Mouse (Mus musculus): Measurements from ENCODE around the gene Ssh2. TPM values are rescaled to one million over a fixed set of nuclear protein-coding genes. Genes with fewer than 3 reads are reported as not detected.
"Not testable (repeated sequence)": the region's sequence is repeated elsewhere in the genome, so short reads cannot be mapped to it uniquely, and the experiment has no call there.

Gene Ssh2
- polyA plus RNA-seq, 1 experiment from 2014 or later, result 11.3 TPM

DNA sequence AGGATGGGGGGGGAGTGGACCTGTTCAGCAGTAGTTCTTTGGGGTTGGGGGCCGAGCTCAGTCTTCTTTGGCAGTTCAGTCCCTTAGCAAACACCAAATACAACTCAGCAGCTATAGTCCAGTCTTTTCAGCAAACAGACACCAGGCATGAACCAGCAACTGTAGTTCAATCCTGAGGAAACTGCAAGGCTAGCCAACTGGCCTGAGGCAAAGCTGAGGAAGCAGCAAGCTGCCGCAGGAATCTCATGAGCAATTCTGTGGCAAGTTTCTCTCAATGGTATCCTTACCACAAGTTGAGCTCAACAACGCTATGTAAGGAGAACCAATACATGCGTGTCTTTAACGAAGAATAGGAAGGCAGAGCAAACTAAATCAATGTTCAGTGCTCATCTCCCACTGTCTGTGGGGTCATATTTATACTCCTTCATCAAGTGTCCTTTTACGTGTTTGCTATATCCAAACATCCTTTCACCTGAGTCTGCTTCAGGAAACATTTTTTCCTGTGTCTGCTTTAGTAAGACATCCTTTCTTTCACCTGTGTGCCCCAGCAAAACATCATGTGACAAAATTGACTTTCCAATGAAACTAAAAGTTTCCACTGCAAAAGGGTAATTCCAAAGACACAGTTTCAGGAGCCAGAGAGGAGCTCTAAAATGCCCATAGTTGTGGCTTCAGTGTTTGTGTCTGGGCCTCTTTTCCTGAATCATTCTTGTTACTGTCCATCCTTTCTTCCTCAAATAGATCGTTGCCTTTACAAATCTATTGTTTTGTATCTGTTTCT is 24.6 kb downstream of the Ssh2 start:
- Histone ChIP-seq H3K4me2 (ENCODE audit: low read depth, low read length) (no peak overlapping the region), H3K27me3 (replicated peaks; ENCODE audit: control insufficient read depth, insufficient read depth, low read length) (no peaks in the 10 kb centered on the region), H3K36me3 (ENCODE audit: control insufficient read depth, insufficient read depth, low read length) (no peaks in the 10 kb centered on the region), H3K4me3 (ENCODE audit: low read depth, low read length) (no peak overlapping the region), H3K9me3 (ENCODE audit: control insufficient read depth, low read length) (no peaks in the 10 kb centered on the region), H3K4me1 (ENCODE audit: control insufficient read depth, insufficient read depth, low read length) (no peaks in the 10 kb centered on the region), H3K9ac (ENCODE audit: low read depth, low read length) (no peak overlapping the region), H3K27ac (replicated peaks; ENCODE audit: low read depth, low read length) (no peak overlapping the region)
- ATAC-seq (ENCODE audit: low read depth) (no peak), DNase-seq (ENCODE audit: low spot score) (no peak)
- 87% methylated on average over 7 of the region's 7 CpGs for whole genome bisulfite sequencing

DNA sequence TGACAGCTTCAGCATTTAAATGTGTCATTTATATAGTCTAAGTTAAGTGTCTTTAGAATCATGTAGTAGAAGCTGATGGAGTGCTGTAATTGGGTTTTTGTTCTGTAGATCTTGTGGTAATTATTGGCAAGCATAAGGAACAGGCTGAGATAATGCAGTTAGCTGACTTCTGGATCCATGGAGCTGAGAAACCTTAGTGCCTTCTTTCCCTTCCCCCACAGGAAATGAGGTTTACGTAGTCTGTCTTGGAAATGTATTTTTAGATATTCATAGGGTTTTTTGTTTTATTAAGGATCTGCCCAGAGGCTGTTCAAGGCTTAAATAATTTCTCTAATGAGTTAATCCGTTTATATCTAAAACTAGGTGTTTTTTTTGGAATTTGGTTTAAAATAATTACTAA is 26.8 kb downstream of the Ssh2 start:
- Histone ChIP-seq H3K9ac (ENCODE audit: low read depth, low read length) (no peak overlapping the region), H3K27ac (replicated peaks; ENCODE audit: low read depth, low read length) (no peak overlapping the region), H3K4me3 (ENCODE audit: low read depth, low read length) (no peak overlapping the region), H3K4me2 (ENCODE audit: low read depth, low read length) (no peak overlapping the region), H3K4me1 (ENCODE audit: control insufficient read depth, insufficient read depth, low read length) (no peaks in the 10 kb centered on the region), H3K27me3 (replicated peaks; ENCODE audit: control insufficient read depth, insufficient read depth, low read length) (no peaks in the 10 kb centered on the region), H3K36me3 (ENCODE audit: control insufficient read depth, insufficient read depth, low read length) (no peaks in the 10 kb centered on the region), H3K9me3 (ENCODE audit: control insufficient read depth, low read length) (no peaks in the 10 kb centered on the region)
- DNase-seq (ENCODE audit: low spot score) (peak; percentile 50), ATAC-seq (ENCODE audit: low read depth) (no peak)
- WGBS, result 40% methylated on average over 2 of the region's 2 CpGs

DNA sequence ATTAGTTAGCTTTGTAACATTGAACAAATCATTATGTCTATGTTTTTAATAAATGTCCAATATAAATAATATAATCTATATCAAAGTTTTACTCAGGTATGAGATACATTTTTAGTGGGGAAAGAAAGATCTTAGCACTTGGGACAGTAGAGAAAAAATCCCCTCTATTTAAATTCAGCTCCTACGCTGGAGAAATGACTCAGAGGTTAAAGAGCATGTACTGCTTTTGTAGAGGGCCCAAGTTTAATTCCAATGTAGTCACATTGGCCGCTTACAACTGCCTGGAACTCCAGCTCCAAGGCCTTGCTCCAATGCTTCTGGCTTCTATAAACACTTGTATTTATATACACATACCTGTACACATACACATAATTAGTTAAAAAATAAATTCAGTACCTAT is 36.7 kb downstream of the Ssh2 start:
- H3K27ac ChIP-seq (replicated peaks; ENCODE audit: low read depth, low read length), result no peak overlapping the region
- no peaks in the 10 kb centered on the region for H3K9me3 ChIP-seq (ENCODE audit: control insufficient read depth, low read length)
- H3K4me2 ChIP-seq (ENCODE audit: low read depth, low read length), result no peak overlapping the region
- no peak for DNase-seq (ENCODE audit: low spot score)
- H3K4me3 ChIP-seq (ENCODE audit: low read depth, low read length), result no peak overlapping the region
- H3K9ac ChIP-seq (ENCODE audit: low read depth, low read length), result no peak overlapping the region
- ATAC-seq (ENCODE audit: low read depth), result no peak
- no peaks in the 10 kb centered on the region for H3K27me3 ChIP-seq (replicated peaks; ENCODE audit: control insufficient read depth, insufficient read depth, low read length)
- H3K4me1 ChIP-seq (ENCODE audit: control insufficient read depth, insufficient read depth, low read length), result no peaks in the 10 kb centered on the region
- 90% methylated on average over 2 of the region's 2 CpGs for WGBS
- H3K36me3 ChIP-seq (ENCODE audit: control insufficient read depth, insufficient read depth, low read length), result no peaks in the 10 kb centered on the region

DNA sequence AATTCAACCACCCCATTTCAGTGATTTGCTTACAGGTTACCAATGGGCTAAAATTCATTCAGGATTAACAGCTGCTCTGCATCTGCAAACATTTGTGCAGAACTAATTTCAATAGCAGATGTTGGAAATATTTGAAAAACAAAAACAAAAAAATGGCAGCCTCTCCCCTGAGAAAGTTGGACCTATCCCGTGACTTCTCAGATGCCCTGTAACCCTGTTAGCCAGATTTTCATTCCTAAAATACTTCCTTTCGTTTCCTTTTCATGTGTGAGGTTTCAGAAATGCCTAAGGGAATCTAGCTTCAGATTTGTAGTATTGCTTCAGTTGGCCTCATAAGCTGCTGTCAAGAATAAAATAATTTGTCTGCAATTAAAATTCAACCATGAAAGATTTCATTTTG is 43.4 kb downstream of the Ssh2 start:
- WGBS, result 11% methylated on average over 2 of the region's 2 CpGs
- H3K4me3 ChIP-seq (ENCODE audit: low read depth, low read length), result no peak overlapping the region
- no peak overlapping the region for H3K4me2 ChIP-seq (ENCODE audit: low read depth, low read length)
- no peaks in the 10 kb centered on the region for H3K9me3 ChIP-seq (ENCODE audit: control insufficient read depth, low read length)
- H3K4me1 ChIP-seq (ENCODE audit: control insufficient read depth, insufficient read depth, low read length), result no peaks in the 10 kb centered on the region
- no peak overlapping the region for H3K9ac ChIP-seq (ENCODE audit: low read depth, low read length)
- no peaks in the 10 kb centered on the region for H3K27me3 ChIP-seq (replicated peaks; ENCODE audit: control insufficient read depth, insufficient read depth, low read length)
- no peak for ATAC-seq (ENCODE audit: low read depth)
- no peak overlapping the region for H3K27ac ChIP-seq (replicated peaks; ENCODE audit: low read depth, low read length)
- no peaks in the 10 kb centered on the region for H3K36me3 ChIP-seq (ENCODE audit: control insufficient read depth, insufficient read depth, low read length)
- peak; percentile 51 for DNase-seq (ENCODE audit: low spot score)

- WGBS, result 43% methylated on average over 2 of the region's 2 CpGs
- no peak overlapping the region for H3K27ac ChIP-seq (replicated peaks; ENCODE audit: low read depth, low read length)
- H3K27me3 ChIP-seq (replicated peaks; ENCODE audit: control insufficient read depth, insufficient read depth, low read length), result no peaks in the 10 kb centered on the region
Observed at GRCm38 (mm10) chr11:77267401-77267800, 51.3 kb downstream of the Ssh2 start.

GRCm38 (mm10) chr11:77276000-77276399 is 59.9 kb downstream of the Ssh2 start:
- Histone ChIP-seq H3K27me3 (replicated peaks; ENCODE audit: control insufficient read depth, insufficient read depth, low read length) (no peaks in the 10 kb centered on the region), H3K4me3 (ENCODE audit: low read depth, low read length) (no peak overlapping the region), H3K4me1 (ENCODE audit: control insufficient read depth, insufficient read depth, low read length) (no peaks in the 10 kb centered on the region), H3K9me3 (ENCODE audit: control insufficient read depth, low read length) (no peaks in the 10 kb centered on the region), H3K27ac (replicated peaks; ENCODE audit: low read depth, low read length) (no peak overlapping the region), H3K36me3 (ENCODE audit: control insufficient read depth, insufficient read depth, low read length) (no peaks in the 10 kb centered on the region), H3K9ac (ENCODE audit: low read depth, low read length) (no peak overlapping the region), H3K4me2 (ENCODE audit: low read depth, low read length) (no peak overlapping the region)
- ATAC-seq (ENCODE audit: low read depth), result no peak
- no peak for DNase-seq (ENCODE audit: low spot score)
- WGBS, result 84% methylated on average over 2 of the region's 2 CpGs

More at GRCm38 (mm10) chr11:77267401-77267800, 51.3 kb downstream of the Ssh2 start:
- no peak for ATAC-seq (ENCODE audit: low read depth)
- no peaks in the 10 kb centered on the region for H3K9me3 ChIP-seq (ENCODE audit: control insufficient read depth, low read length)
- DNase-seq (ENCODE audit: low spot score), result peak; percentile 18
- H3K4me3 ChIP-seq (ENCODE audit: low read depth, low read length), result no peak overlapping the region
- no peak overlapping the region for H3K4me2 ChIP-seq (ENCODE audit: low read depth, low read length)
- H3K36me3 ChIP-seq (ENCODE audit: control insufficient read depth, insufficient read depth, low read length), result no peaks in the 10 kb centered on the region
- H3K4me1 ChIP-seq (ENCODE audit: control insufficient read depth, insufficient read depth, low read length), result no peaks in the 10 kb centered on the region
- no peak overlapping the region for H3K9ac ChIP-seq (ENCODE audit: low read depth, low read length)

DNA sequence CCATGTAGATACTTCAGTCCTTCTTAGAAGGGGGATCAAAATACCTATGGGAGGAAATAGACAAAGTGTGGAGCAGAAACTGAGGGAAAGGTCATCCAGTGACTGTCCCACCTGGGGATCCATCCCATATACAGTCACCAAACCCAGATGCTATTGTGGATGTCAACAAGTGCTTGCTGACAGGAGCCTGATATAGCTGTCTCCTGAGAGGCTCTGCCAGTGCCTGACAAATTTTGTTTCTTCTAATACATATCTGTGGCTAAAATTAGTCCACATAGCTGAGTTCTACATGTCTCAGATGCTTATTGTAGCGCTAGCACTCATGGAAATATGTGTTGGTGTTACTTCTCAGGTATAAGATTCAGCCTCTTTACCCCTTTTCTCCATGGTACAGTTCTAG is 62.5 kb downstream of the Ssh2 start:
- not testable (repeated sequence) for H3K4me3 ChIP-seq (ENCODE audit: low read depth, low read length); H3K9me3 ChIP-seq (ENCODE audit: control insufficient read depth, low read length); H3K36me3 ChIP-seq (ENCODE audit: control insufficient read depth, insufficient read depth, low read length); H3K27me3 ChIP-seq (replicated peaks; ENCODE audit: control insufficient read depth, insufficient read depth, low read length); H3K4me2 ChIP-seq (ENCODE audit: low read depth, low read length); ATAC-seq (ENCODE audit: low read depth); H3K9ac ChIP-seq (ENCODE audit: low read depth, low read length); DNase-seq (ENCODE audit: low spot score); H3K4me1 ChIP-seq (ENCODE audit: control insufficient read depth, insufficient read depth, low read length); H3K27ac ChIP-seq (replicated peaks; ENCODE audit: low read depth, low read length)
- 94% methylated on average over 1 of the region's 1 CpGs for WGBS

GRCm38 (mm10) chr11:77280219-77280618 is 64.1 kb downstream of the Ssh2 start:
- Histone ChIP-seq H3K4me3 (ENCODE audit: low read depth, low read length) (no peak overlapping the region), H3K4me2 (ENCODE audit: low read depth, low read length) (no peak overlapping the region), H3K9ac (ENCODE audit: low read depth, low read length) (no peak overlapping the region), H3K4me1 (ENCODE audit: control insufficient read depth, insufficient read depth, low read length) (no peaks in the 10 kb centered on the region), H3K36me3 (ENCODE audit: control insufficient read depth, insufficient read depth, low read length) (no peaks in the 10 kb centered on the region), H3K9me3 (ENCODE audit: control insufficient read depth, low read length) (no peaks in the 10 kb centered on the region), H3K27me3 (replicated peaks; ENCODE audit: control insufficient read depth, insufficient read depth, low read length) (no peaks in the 10 kb centered on the region), H3K27ac (replicated peaks; ENCODE audit: low read depth, low read length) (no peak overlapping the region)
- WGBS, result 65% methylated on average over 1 of the region's 1 CpGs
- DNase-seq (ENCODE audit: low spot score) (no peak), ATAC-seq (ENCODE audit: low read depth) (no peak)

GRCm38 (mm10) chr11:77291447-77291846 is 75.4 kb downstream of the Ssh2 start:
- H3K9ac ChIP-seq (ENCODE audit: low read depth, low read length), result no peak overlapping the region
- no peaks in the 10 kb centered on the region for H3K36me3 ChIP-seq (ENCODE audit: control insufficient read depth, insufficient read depth, low read length)
- H3K4me3 ChIP-seq (ENCODE audit: low read depth, low read length), result no peak overlapping the region
- WGBS, result 68% methylated on average over 4 of the region's 4 CpGs
- no peaks in the 10 kb centered on the region for H3K27me3 ChIP-seq (replicated peaks; ENCODE audit: control insufficient read depth, insufficient read depth, low read length)
- ATAC-seq (ENCODE audit: low read depth) (no peak), DNase-seq (ENCODE audit: low spot score) (no peak)
- no peak overlapping the region for H3K4me2 ChIP-seq (ENCODE audit: low read depth, low read length)
- H3K4me1 ChIP-seq (ENCODE audit: control insufficient read depth, insufficient read depth, low read length), result no peaks in the 10 kb centered on the region
- no peaks in the 10 kb centered on the region for H3K9me3 ChIP-seq (ENCODE audit: control insufficient read depth, low read length)
- no peak overlapping the region for H3K27ac ChIP-seq (replicated peaks; ENCODE audit: low read depth, low read length)
